Mouse (Mus musculus) urinary bladder, postnatal 10 days (tissue): ENCODE data around the gene Krt76.

Experiments
- DNase-seq: peaks from one replicate; pipeline ENCODE4 v3.0.0; 2022; ENCODE audit warnings: low spot score

The Krt76 gene

DNA sequence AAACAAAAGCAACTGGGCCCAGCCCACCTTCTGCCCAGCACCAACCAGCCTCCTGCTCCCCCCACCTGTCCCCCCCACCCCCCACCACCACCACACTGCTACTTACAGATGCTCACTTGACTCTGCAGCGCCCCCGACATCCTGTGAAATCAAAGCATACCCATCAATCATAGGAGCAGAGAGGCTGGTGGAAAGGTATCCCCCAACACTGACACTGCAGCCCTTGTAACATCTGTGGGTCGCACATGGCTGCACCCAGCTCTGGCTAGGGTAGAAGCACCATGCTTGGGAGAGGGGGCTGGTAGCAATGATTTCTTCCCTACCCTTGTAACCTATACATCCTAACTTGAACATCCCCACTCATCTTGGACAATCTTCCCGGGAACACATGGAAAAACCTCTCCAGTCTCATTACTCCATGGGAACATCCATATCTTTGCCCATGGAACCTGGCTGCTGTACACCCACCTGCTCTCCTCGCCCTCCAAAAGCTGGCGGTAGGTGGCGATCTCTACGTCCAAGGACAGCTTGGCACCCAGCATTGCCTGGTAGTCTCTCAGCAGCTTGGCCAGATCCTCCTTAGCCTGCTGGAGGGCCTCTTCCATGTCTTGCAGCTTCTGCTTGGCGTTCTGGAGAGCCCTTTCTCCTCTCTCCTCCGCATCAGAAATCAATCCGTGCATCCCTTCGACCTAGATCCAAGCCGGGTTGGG is 32.1 kb downstream of the Krt76 start:
- DNase-seq, result no peak

DNA sequence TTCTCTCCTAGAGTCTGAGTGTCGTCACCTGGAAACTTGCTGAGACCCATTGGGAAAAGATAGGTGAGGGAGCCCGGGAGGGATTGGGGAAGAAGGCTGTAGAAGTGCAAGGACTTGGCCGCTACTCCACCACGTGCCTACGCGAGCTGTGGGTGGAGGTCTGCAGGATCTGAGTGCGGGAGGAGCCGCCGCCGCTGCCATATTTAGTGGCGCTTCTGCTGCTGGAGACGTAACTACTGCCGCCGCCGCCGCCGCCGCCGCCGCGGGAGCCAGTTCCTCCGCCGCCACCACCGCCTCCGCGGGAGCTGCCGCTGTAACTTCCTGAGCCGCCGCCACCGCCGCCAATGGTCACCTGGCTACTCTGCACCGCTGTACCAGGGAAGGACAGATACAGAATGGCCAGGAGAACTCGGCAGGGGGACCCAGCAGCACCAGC is 33.0 kb downstream of the Krt76 start:
- DNase-seq, result no peak

DNA sequence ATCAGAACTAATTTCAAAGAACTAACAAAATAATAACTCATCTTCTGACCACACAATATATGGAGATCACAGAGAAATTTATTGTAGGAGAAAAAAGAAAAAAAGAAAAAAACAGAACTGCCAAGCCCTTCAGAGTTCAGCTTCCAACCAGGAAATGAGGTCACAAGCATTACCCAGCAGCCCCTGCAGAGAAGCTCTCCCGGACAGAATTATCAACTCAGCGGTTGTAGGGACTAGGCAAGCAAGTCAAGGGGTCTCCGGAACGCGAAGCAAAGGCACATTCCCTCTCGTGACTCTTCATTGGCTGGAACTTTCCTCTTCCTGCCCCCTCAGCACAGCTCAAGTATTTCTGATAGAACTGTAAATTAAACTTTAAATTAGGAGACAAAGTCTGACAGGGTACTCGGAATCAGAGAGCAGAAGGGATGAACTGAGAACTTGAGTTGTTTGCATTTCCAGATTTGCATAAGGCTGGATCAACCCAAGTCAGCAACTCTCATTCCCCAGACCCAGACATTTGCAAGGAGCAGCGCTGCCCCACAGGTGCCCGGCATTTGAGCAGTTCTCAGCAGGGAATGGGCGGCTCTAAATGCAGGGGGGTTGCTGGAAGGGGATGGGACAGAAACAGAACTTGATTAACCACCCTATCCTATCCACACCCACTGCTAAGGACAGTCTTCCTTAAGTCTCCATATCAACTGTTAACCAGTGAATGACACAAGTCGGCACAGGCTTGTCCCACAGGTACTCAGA is 33.9 kb downstream of the Krt76 start:
- DNase-seq, result no peak

DNA sequence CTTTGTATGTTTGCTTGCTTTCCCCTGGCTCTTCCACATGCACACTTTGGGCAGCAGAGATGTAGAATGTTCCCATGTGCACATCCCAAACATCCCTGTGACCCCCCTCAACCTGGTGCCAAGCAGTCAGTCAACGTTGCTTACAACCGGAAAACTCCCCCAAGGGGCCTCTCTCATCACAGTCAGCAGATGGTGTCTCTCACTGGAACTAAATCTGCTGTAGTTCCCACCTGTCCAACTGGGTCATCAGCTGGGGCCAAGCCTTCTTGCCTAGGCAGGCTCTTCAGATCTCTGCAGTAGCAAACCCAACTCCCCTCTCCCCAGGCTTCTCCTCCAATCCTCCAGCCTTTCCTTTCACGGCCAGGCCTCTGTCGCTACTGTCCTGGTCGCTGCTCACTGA is 36.0 kb downstream of the Krt76 start:
- DNase-seq, result no peak

DNA sequence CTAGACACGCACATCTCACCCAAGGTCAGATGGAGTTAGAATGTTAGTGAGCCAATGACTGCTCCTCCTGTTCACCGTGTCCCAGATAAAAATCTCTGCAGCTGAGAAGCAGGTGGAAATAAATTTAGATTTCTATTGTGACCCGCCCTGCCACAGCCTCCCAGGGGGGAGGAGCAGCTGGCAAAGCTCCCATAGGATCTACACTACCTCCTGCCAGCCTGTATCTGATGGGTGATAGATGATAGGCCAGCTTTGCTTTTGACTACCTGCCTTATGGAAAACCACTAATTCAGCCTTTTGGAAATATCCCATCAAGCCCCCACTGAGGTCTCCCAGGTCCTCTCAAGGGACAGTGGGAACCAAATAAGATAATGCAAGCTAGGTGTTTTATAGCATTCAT is 37.0 kb downstream of the Krt76 start:
- DNase-seq, result no peak

DNA sequence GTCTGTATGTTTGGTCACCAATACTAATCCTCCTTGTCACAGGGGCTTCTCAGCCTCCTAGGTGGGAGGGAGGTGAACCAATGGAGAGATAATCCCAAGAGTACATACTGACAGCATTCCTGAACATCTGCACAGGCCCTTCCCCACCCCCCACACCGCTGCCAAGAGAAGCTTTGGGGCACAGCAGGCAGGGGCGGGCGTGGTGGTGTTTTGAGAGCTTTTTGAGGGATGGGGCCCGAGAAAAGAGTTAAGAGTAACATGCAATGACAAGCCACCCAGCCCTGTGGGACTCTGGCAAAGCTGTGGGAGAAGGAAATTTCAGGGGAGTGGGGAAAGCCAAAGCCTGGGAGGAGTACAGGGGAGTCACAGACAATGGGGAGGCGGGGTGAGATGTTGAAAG is 38.4 kb downstream of the Krt76 start:
- no peak for DNase-seq

DNA sequence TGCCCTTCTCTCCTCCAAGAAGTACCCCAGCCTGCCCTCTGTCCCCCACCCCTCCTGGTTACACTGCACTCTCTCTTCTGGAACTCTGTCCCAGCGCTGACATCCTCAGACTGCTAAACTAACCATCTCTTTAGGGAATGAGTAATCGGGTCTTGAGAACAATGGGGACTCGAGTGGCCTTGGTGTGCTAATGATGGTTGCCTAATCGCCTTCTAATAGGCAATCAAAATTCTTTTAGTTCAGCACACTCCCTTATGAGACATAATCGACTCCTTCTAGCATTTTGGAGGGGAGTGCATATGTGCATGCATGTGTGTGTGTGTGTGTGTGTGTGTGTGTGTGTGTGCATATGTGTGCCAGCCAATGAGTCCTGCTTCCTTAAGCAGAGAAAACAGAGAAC is 40.1 kb downstream of the Krt76 start:
- no peak for DNase-seq

DNA sequence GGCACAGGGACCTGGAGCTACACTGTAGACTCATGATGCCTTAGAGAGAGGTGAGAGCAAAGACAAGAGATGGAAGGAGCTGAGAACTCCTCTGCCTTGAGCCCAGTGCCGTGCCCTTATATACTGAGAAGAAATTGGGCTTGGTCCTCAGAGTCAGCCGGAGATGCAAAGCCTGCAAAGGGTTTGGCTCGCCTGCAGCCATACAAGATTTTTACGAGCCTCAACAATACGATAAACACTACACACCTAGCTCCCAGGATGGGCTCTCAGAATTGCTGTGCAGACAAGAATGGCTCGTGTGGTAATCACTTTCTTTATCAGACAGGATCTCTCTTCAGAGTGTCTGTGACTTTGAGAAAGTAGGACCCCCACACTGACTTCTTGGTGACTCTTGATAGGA is 42.0 kb downstream of the Krt76 start, which contains the start of gene Krt1:
Gene Krt1 (minus strand): TSS at position 101 of the 400 bp plus-strand sequence.
- no peak for DNase-seq

DNA sequence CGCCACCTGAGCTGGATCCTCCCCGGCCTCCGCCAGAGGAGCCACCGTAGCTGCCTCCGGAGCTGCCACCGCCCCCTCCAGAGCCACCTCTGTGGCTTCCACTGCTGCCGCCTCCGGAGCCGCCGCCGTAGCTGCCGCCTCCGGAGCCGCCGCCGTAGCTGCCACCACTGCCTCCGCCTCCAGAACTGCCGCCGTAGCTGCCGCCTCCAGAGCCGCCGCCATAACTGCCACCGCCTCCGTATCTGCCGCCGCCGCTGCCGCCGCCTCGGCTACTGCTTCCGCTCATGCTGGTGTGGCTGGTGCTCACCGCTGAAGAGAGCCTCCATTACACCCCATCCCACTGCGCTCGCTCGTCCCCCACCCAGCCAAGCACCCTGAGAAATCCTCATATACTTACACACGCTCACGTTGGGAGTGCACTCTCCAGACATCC is 46.7 kb downstream of the Krt76 start:
- DNase-seq, result no peak

DNA sequence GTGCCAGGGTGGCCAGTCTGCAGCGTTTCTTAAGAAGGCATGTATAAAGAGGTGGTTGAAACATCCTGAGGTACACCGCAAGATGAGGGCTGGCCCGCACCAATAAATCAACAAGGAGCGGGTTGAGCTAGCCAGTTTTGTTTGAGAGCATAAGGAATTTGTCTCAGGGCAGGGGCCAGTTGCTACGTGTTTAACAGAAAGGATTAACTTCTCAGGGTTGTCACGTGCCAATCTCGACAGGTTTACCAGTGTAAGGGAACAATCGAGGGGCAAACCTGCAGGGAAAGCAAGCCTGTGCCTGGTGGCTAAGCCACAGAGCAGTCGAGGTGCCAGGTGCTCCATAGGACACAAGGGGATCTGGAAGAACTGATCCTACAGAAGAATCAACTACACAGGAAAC is 49.5 kb downstream of the Krt76 start:
- no peak for DNase-seq

DNA sequence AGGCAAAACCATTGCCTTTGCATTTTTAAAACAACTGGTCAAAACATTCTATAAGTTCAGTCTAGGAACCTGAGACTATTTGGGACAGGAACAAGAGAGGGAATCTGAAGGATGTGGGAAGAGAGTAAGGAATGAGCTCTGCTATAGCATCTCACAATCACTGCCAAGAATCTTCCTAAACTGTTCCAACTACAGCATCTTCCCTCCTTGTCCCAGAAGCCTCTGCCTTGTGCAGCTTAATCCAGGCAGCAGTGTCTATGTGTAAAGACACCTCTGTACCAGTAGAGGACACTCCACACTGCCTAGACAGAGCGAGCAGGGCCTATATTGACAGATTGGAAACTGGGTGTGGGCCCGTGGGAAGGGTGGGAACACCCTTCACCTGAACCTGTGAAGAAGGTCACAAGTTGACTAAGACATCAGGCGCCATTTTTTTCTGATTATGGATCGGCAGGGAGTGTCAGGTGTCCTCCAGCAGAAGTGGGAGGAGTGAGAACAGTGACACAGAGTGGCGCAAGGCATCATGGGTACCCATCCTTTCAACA is 57.9 kb downstream of the Krt76 start:
- DNase-seq, result no peak
